Mouse (Mus musculus) frontal cortex, adult (tissue): ENCODE results near the gene Kazn.
A peak's percentile ranks its signal among the peaks of the same experiment; 100 is the strongest.

ENCODE experiments used
- ATAC-seq: cut with Nextera tagmentation; 2 replicates; pipeline ENCODE4 v1.9.2; 2017; ENCODE audit warnings: mild to moderate bottlenecking, moderate library complexity, mixed read lengths; ENCODE audit not compliant: low TSS enrichment

Kazn gene

DNA sequence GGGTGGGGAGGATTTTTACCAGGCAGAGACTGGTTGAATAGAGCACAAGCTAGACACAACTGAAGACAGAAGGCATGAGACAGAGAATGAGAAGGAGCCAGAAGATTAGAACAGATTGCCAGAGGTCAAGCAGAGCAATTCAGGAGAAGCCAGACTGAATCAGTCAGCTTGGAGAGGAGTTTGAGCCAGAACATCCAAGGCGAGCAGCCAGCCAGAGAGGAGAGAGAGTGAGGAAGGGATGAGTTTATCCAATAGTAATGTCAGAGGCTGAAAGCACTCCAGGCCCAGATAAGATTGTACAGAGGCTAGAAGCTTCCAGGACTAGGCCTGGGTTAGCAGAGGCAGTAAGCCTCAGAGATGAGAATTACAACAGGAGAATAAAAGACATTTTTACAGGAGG lies 118.0 kb downstream of the Kazn start:
- no peak for ATAC-seq

DNA sequence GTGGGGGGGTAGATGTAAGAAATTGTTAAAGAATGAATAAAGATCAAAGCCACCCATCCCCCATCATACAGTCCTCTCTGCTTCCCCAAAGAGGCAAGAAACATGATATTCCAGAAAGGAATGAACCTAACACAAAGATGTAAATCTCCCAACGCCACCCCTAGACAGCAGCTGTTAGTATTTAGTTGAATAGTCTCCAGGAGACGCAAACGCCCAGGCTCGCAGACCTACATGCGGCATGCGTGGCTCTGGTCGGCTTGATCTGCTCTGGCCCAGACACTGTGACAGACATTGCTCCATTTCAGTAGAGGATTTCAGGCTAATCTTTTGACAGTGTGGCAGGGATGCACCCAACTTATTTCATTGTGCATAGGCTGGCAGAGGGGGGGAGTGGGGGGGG lies 120.7 kb downstream of the Kazn start:
- no peak for ATAC-seq

DNA sequence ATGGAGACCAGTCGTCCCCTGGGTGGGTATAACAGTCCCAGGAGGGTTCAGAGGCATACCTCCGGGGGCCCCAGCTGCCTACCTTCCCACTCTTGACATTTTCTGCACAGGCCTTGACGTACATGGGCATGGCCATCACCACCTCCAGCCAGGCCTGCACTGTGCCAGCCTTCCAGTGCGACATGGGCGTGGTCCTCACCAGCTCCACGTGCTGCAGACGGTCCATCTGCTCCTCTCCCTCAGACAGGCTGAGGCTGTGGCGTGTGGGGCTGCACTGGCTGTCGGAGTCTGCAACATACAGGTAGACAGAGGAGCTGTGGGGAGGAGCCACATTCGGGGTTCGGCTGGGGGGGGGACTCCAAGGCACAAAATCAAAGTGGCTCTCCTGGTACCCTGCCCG lies 121.2 kb downstream of the Kazn start:
- ATAC-seq, result no peak

- ATAC-seq, result peak; percentile 70; the same call in 1 of the 2 replicates
These were observed 125.9 kb downstream of the Kazn start for GRCm38 (mm10) chr4:142113306-142113705.

DNA sequence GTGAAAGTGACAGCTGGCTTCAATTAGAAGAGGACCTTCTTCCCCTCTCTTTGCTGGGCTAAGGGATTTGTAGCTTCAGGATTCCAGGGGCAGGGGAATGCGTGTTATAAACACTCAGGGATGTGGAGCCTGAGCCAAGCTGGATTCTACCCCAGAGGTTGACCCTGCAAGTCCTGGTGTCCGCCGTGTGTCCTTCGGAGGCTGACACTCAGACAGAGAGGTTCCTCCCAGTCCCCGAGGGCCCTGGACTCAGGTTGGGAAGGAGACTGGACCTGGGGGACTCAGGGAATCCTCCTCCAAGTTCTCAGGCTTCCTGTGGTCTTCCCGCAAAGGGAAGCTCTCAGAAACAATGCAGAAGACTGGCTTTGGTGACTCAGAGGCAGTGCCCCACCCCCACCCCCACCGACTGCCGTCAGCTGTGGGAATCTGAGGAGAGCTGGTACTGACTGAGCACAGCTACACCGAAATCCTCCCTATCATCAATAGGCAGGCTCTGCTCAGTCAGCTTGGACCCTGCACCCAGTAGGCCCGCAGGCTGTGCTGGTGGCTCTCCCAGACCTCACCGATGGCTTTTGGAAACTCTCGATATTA lies 136.0 kb downstream of the Kazn start:
- no peak; the same call in 1 of the 2 replicates for ATAC-seq

DNA sequence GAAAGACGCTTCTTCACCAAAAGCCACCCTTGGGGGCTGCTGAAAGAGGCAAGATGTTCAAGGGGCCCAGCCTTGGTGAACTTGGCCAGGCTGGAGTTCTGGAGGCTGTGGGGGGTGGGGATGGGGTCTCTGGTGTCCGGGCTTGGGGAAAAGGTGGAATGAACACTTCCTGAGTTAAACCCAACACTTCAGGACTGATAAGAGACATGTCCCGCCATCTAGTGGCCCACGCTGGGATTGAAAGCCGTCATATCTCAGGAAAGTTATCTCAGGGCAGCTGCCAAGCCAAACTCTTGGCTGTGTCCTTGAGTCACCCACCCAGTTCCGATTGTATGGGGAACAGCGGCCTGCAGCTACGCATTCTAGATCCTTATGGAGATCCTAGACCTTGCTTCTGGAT lies 140.9 kb downstream of the Kazn start:
- ATAC-seq, result peak; percentile 89

GRCm38 (mm10) chr4:142097871-142098270 lies 141.3 kb downstream of the Kazn start:
- 0 out of 2 replicates have a peak, but pooled peaks have one; percentile 34 for ATAC-seq

- ATAC-seq, result no peak
These were observed 143.5 kb downstream of the Kazn start for GRCm38 (mm10) chr4:142095513-142096241.

DNA sequence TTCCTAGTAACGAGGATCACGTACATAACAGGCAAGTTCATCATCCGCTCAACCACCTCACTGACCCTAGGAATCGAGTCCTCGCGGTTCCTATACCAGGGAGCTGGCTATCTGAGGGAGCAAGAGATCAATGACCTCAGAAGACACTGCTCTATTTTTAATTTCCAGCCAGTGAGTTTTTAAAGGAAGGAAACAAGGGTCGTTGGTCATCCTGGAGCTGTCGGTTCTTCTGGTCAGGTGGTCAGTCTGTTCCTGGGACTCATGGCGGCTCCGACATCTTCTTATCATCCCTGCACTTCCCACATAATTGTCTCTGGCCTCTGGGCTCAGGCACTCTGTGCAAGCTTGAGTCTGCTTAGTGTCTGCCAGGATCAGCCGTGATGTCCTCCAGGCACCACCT lies 144.8 kb downstream of the Kazn start:
- no peak for ATAC-seq

DNA sequence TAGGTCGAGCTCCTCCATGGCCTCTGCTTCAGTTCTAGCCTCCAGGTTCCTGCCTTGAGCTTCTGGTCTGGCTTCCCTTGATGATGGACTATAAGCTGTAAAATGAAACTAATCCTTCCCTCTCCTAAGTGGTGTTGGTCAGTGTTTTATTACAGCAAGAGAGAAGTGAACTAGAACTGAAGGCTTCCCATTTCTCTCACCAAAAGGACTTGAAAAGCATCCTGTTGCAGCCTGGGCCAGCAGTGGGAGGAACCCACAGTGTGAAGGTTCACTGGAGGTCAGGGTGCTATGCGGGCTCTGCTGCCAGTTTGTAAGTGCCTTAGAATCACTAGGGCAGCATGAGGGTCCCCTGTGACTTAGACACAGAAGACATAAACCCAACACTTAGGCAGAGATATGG lies 148.1 kb downstream of the Kazn start:
- no peak for ATAC-seq

GRCm38 (mm10) chr4:142089966-142090365 lies 149.2 kb downstream of the Kazn start:
- ATAC-seq, result no peak

DNA sequence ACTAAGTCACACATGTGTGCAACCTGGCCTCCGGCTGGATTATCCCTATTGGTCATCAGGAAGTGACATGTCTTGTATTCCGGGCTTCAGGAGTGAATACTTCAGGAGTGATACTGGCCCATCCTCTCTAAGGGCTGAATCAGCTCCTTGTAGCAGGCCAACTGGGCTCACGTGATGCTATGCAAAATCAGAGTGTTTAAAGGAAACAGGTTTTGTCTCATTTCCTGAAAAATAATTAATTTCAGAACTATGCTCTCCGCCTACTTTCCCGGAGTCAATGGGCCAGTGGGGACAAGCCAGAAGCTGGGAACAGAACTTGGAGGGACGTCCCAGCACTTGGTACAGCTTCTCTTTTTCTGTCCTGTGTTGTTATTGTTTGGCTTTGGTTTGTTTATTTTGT lies 150.4 kb downstream of the Kazn start:
- ATAC-seq, result no peak

GRCm38 (mm10) chr4:142088409-142088808 lies 150.8 kb downstream of the Kazn start:
- ATAC-seq, result no peak

GRCm38 (mm10) chr4:142084936-142085563 lies 154.2 kb downstream of the Kazn start:
- no peak for ATAC-seq

- peak; percentile 36; the same call in 1 of the 2 replicates for ATAC-seq
These were observed 154.9 kb downstream of the Kazn start, which contains the start of gene Tmem51 for GRCm38 (mm10) chr4:142084131-142084899. Tmem51 (minus strand) TSS chr4:142084304.

DNA sequence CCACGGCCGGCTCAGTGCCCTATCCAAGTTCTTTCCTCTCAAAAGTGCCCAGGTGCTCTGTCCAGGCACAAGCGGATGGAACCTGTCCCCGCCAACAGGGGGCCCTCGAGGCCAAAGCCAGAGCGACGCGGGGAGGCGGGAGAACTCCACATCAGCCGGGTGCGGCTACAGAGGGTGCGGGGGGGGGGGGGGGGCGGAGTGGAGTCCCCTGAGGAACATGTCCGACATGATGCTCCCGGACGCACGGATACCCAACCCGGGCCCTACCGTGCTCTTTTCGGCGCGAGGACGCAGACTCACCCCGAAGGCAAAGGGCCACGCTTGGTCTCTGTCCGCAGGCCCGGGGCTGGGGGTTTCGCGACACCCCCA lies 155.5 kb downstream of the Kazn start:
- ATAC-seq, result peak; percentile 74

DNA sequence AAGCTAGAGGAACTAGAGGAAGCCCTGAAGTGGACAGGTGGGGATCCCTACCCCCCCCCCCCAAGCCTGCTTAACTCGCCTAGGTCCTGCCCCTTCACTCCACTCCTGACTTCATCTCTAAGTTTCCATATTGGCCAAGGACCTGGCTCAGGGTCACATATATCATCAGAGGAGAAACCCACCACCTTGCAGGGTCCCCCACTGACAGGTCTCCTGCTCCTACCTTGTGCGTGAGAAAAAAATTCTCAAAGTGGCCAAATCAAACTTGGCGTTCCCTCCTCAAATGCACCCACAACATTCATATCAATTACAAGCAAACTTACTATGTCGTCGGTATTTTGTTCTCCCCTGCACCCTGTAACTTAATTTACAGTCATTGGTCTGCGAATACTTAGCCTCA lies 156.0 kb downstream of the Kazn start:
- no peak for ATAC-seq

DNA sequence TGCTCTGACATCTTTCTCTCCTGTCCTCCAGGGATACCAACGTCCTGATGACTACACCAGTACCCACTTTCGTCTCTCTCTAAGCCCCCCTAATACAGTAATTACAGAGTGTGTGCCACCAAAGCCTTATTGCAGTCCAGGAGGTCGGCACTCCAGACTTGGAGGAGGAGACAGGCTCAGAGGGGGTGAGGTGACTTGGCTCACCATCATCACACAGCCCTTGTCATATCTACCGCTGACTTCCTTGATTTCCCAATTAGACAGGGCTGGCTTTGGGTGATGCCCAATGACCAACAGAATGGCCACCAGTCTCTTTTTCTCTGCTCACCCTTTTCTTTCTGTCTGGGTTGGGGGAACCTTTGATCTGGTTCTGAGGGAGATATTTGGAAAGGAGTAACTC lies 156.5 kb downstream of the Kazn start:
- no peak for ATAC-seq

DNA sequence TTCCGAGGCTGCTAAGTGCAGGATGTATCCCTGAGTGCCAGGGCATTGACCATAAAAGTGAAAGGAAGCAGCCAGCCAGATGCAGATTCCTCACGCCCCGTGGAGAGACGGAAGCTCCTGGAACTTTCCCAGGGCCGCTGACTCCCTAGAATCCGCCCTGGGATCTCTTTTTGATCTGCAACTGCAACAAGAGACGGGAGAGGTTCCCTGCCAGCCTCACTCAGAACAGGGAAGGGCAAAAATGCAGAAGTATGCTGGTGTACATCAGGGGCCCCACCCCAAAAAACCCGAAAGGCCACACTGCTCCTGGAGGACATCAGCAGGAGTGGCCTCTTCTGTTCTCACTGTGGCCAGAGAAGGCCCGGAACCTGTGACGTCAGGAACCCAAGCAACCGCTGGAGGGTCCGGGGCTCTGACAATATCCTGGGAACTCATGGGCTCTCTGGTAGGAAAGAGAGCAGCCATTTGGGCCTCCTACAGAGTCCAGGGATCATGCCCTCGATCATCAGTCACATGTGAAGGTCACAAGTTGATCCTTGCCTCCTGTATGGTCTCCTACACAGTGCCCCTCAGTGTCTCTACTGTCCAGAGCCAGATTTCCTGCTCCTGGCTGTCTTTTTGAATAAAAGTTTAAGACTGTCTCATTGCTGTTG lies 157.4 kb downstream of the Kazn start:
- ATAC-seq, result no peak

GRCm38 (mm10) chr4:142080901-142081630 lies 158.1 kb downstream of the Kazn start:
- ATAC-seq, result no peak

GRCm38 (mm10) chr4:142080487-142080767 lies 158.8 kb downstream of the Kazn start:
- no peak for ATAC-seq
